Mouse (Mus musculus): ENCODE measurements around the gene Ipo11.

- no peak for TF ChIP-seq CTCF (IDR thresholded peaks at IDR 0.05; ENCODE audit: low read depth)
- no peak for TF ChIP-seq EP300 (IDR thresholded peaks at IDR 0.05; ENCODE audit: low read depth)
Measured at GRCm38 (mm10) chr13:106810156-106810555, 126.6 kb downstream of the Ipo11 start.
